In the genomic region with DNA sequence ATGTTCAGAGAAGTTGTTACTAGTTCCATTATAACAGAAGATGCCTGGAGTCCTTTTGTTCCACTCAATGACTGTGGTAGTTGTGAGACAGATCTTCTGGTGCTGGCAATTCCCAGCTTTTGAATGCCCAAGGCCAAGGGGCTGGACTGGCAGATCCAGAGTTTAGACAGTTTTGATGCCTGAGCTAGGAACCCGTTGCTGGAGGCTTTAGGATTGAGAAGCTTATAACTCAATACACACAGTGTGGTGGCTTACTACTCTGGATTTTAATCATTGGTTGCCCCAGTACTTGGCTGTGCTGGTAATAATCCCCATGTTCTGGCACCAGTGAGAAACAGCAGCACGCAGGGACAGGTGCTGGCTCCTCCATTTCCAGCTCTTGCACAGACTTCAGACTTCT, we compare ENCODE assay signal across 19 mouse cellular contexts.
DNase-seq lines count a peak whose midpoint lies in the region; ATAC-seq and TF ChIP-seq lines count a peak whose summit lies in the region.
"Had no signal": no experiment of that assay in that cellular context is flagged by ENCODE, and none has a peak within 500 bp of the region (broad histone marks: within the 10 kb centered on the region; RNA-seq: fewer than 3 reads in every experiment).

No protein-coding gene starts in this region.

- no peaks in the 10 kb centered on the region for H3K27me3 ChIP-seq in lung, postnatal 0 days (replicated peaks; ENCODE audit: insufficient read depth, low read length)
- H3K27me3 ChIP-seq: CH12.LX, Patski had no signal

- H3K27ac ChIP-seq in lung, postnatal 0 days (ENCODE audit: low read length), result no peak overlapping the region

- DNase-seq in fat pad, adult 2 months (ENCODE audit: extremely low read depth, low read depth, low spot score), result peak; percentile 91
- DNase-seq in gonadal fat pad, adult 2 months (ENCODE audit: low read depth), result peak; percentile 83
- DNase-seq in lung, postnatal 0 days (ENCODE audit: low spot score), result no peak
- no peak for DNase-seq in gastrocnemius, postnatal 4 days (ENCODE audit: low spot score in 2 of 2)
- DNase-seq: adrenal gland, adult 2 months; adrenal gland, adult 8-10 months; adrenal gland, postnatal 10 days; adrenal gland, postnatal 14 days; adrenal gland, postnatal 25 days; adrenal gland, postnatal 36 days; B cell, adult 2 months; cerebellum, adult 11 months; cerebellum, adult 11-12 months; cerebellum, adult 18-20 months had no signal

- TF ChIP-seq EP300 in lung, postnatal 0 days (IDR thresholded peaks at IDR 0.05), result no peak

- WGBS in lung, postnatal 0 days, result 74% methylated on average over 2 of the region's 2 CpGs

- H3K4me2 ChIP-seq in lung, postnatal 0 days (replicated peaks; ENCODE audit: low read depth, low read length), result no peak overlapping the region

- ATAC-seq in lung, postnatal 0 days, result no peak
- ATAC-seq: activated CD4-positive, CD25-positive, alpha-beta regulatory T cell, adult 4 months; CD4-positive, CD25-positive, alpha-beta regulatory T cell, adult 4 months; Patski had no signal

- H3K4me3 ChIP-seq in lung, postnatal 0 days (ENCODE audit: low read depth, low read length), result no peak overlapping the region

- H3K9me3 ChIP-seq in lung, postnatal 0 days (ENCODE audit: low read length), result no peaks in the 10 kb centered on the region
- H3K9me3 ChIP-seq: G1E had no signal

- no peaks in the 10 kb centered on the region for H3K4me1 ChIP-seq in lung, postnatal 0 days (ENCODE audit: insufficient read depth, low read depth, low read length)

- TF ChIP-seq CTCF in lung, postnatal 0 days (IDR thresholded peaks at IDR 0.05), result no peak

- H3K9ac ChIP-seq in lung, postnatal 0 days (replicated peaks; ENCODE audit: low read depth), result no peak overlapping the region

- no peaks in the 10 kb centered on the region for H3K36me3 ChIP-seq in lung, postnatal 0 days (ENCODE audit: insufficient read depth, low read length)
- H3K36me3 ChIP-seq: G1E had no signal

Comparison
In these comparisons a context has a peak if more than half of its experiments do, and no peak if none do; other contexts are left out.
1. DNase-seq: peak in fat pad, adult 2 months (single experiment) and gonadal fat pad, adult 2 months (single experiment); none in lung, postnatal 0 days (single experiment) and gastrocnemius, postnatal 4 days (0 of 2).